Mouse (Mus musculus): ENCODE measurements around the gene Raver1.

DNA sequence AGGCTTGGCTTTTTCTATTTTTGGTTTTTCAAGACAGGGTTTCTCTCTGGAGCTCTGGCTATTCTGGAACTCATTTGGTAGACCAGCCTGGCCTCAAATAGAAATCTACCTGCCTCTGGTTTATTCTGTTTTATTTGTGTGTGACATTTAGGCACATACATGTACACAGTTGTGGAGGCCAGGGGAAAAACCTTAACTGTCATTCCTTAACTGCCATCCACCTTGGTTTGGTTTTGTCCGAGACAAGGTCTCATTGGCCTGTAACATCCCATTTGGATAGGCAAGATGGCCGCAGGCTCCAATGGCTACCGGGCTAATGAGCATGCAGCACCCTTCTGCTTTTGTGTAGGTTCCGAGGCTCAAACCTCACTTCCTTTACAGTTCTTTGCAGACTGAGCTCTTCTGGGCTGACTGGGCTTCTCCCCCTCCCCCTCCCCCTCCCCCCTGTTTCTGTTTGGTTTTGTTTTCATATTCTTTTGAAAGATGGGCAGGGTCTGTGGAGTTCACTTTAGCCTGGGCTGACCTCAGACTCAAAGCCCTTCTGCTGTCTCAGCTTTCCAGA is 43.6 kb upstream of the Raver1 start:
- TF ChIP-seq USF1 (IDR thresholded peaks at IDR 0.05; ENCODE audit: low read depth) = no peak
- TF ChIP-seq MAX (IDR thresholded peaks at IDR 0.05) = no peak
- TF ChIP-seq CTCF (IDR thresholded peaks at IDR 0.05; ENCODE audit: control insufficient read depth, insufficient read depth, insufficient read length) = no peak
